Mouse (Mus musculus) CH12.LX (cell line): ENCODE data around the gene Coq8b. TPM values are rescaled to one million over a fixed set of nuclear protein-coding genes. Genes with fewer than 3 reads are reported as not detected.
A peak's percentile ranks its signal among the peaks of the same experiment; 100 is the strongest.

Experiments
- DNase-seq: peaks from one replicate; pipeline ENCODE4 v3.0.0-alpha.2; 2013; ENCODE audit errors: extremely low read depth
- H3K27ac ChIP-seq: 2 replicates; pipeline ENCODE4 v1.5.1; 2012; ENCODE audit warnings: low read depth, mild to moderate bottlenecking, control low read depth, moderate library complexity; ENCODE audit not compliant: insufficient read depth
- H3K27me3 ChIP-seq: replicated peaks from 2 replicates; pipeline ENCODE3; 2012; ENCODE audit warnings: inconsistent platforms
- H3K36me3 ChIP-seq, 2 experiments: replicated peaks in 1 of 2; 2 replicates each; pipeline versions ENCODE3 to v1.6.1; 2012; ENCODE audit warnings: inconsistent platforms in 1 of 2, low read length in 1 of 2, mild to moderate bottlenecking in 1 of 2, mixed read lengths in 1 of 2, moderate library complexity in 1 of 2; ENCODE audit not compliant: control insufficient read depth in 1 of 2, insufficient read depth in 1 of 2
- H3K4me1 ChIP-seq, 2 experiments: 2 replicates each; pipeline ENCODE4 v1.6.1; 2012; ENCODE audit warnings: inconsistent platforms in 1 of 2, moderate library complexity in 1 of 2; ENCODE audit not compliant: insufficient read depth in 2 of 2, control insufficient read depth in 1 of 2
- H3K4me2 ChIP-seq: 2 replicates; pipeline ENCODE4 v1.6.1; 2012; ENCODE audit warnings: low read depth, mild to moderate bottlenecking, control low read depth; ENCODE audit not compliant: poor library complexity, insufficient read depth, severe bottlenecking
- H3K4me3 ChIP-seq, 3 experiments: fragments of 150-350 bp in 1 of 3; sonication (generic) in 1 of 3; replicated peaks in 1 of 3; 2 replicates each; pipeline versions ENCODE3 to v1.5.1; 2011 to 2012; ENCODE audit warnings: low read depth in 2 of 3, low read length in 2 of 3, mild to moderate bottlenecking in 2 of 3, moderate library complexity in 2 of 3, control low read depth in 1 of 3, improper control_type of control experiment in 1 of 3, inconsistent platforms in 1 of 3, mixed read lengths in 1 of 3; ENCODE audit not compliant: poor library complexity in 1 of 3
- H3K79me2 ChIP-seq: replicated peaks from 2 replicates; pipeline ENCODE4 v1.6.1; 2012; ENCODE audit warnings: mild to moderate bottlenecking, moderate library complexity; ENCODE audit not compliant: control insufficient read depth, poor library complexity, insufficient read depth, severe bottlenecking; ENCODE audit errors: extremely low read depth
- H3K9ac ChIP-seq: 2 replicates; pipeline ENCODE4 v1.6.1; 2012; ENCODE audit warnings: low read depth, mild to moderate bottlenecking, control low read depth, moderate library complexity; ENCODE audit not compliant: insufficient read depth
- H3K9me3 ChIP-seq: replicated peaks from 2 replicates; pipeline ENCODE3; 2012; ENCODE audit warnings: low read length, inconsistent platforms, mixed read lengths
- BHLHE40 ChIP-seq: IDR thresholded peaks from 2 replicates; pipeline ENCODE4 v1.6.1; 2011; ENCODE audit warnings: mild to moderate bottlenecking, low read depth, low read length, improper control_type of control experiment
- CHD1 ChIP-seq: IDR thresholded peaks from 2 replicates; pipeline ENCODE4 v1.6.1; 2012; ENCODE audit warnings: low read depth, low read length, improper control_type of control experiment, inconsistent platforms
- CTCF ChIP-seq, 2 experiments: IDR thresholded peaks in 1 of 2; conservative IDR thresholded peaks in 1 of 2; 2 replicates each; pipeline ENCODE4 v1.5.1; 2011 to 2012; ENCODE audit warnings: low read depth in 2 of 2, low read length in 2 of 2, improper control_type of control experiment in 1 of 2, inconsistent platforms in 1 of 2, mild to moderate bottlenecking in 1 of 2, moderate library complexity in 1 of 2
- EP300 ChIP-seq: IDR thresholded peaks from 2 replicates; pipeline ENCODE4 v1.6.1; 2011; ENCODE audit warnings: low read length, improper control_type of control experiment
- IRF4 ChIP-seq: IDR thresholded peaks from 2 replicates; pipeline ENCODE4 v1.6.1; 2014; ENCODE audit warnings: low read depth, mild to moderate bottlenecking, inconsistent platforms, low read length, improper control_type of control experiment
- MAFK ChIP-seq: IDR thresholded peaks from 2 replicates; pipeline ENCODE4 v1.6.1; 2011; ENCODE audit warnings: low read length, improper control_type of control experiment; ENCODE audit not compliant: insufficient replicate concordance
- MAX ChIP-seq: IDR thresholded peaks from 2 replicates; pipeline ENCODE4 v1.6.1; 2011; ENCODE audit warnings: low read length, improper control_type of control experiment
- MXI1 ChIP-seq: IDR thresholded peaks from 2 replicates; pipeline ENCODE4 v1.6.1; 2011; ENCODE audit warnings: mild to moderate bottlenecking, low read depth, low read length, improper control_type of control experiment
- MYC ChIP-seq: IDR thresholded peaks from 2 replicates; pipeline ENCODE4 v1.6.1; 2011; ENCODE audit warnings: low read depth, mild to moderate bottlenecking, improper control_type of control experiment, low read length
- NRF1 ChIP-seq: IDR thresholded peaks from 2 replicates; pipeline ENCODE4 v1.6.1; 2014; ENCODE audit warnings: low read depth, mild to moderate bottlenecking, inconsistent platforms, low read length, improper control_type of control experiment, moderate library complexity
- PAX5 ChIP-seq: IDR thresholded peaks from 2 replicates; pipeline ENCODE4 v1.6.1; 2012; ENCODE audit warnings: low read length, inconsistent platforms, mixed read lengths
- POLR2A ChIP-seq: IDR thresholded peaks from 2 replicates; pipeline ENCODE4 v1.6.1; 2011; ENCODE audit warnings: low read depth, mild to moderate bottlenecking, improper control_type of control experiment, low read length
- POLR2AphosphoS2 ChIP-seq: IDR thresholded peaks from 2 replicates; pipeline ENCODE4 v1.6.1; 2011; ENCODE audit warnings: low read depth, low read length, improper control_type of control experiment
- RCOR1 ChIP-seq: conservative IDR thresholded peaks from 2 replicates; pipeline ENCODE4 v1.6.1; 2012; ENCODE audit warnings: low read depth, mild to moderate bottlenecking, inconsistent platforms, low read length, improper control_type of control experiment
- SMC3 ChIP-seq: IDR thresholded peaks from 2 replicates; pipeline ENCODE4 v1.6.1; 2011; ENCODE audit warnings: low read depth, low read length, improper control_type of control experiment
- TCF12 ChIP-seq: IDR thresholded peaks from 2 replicates; pipeline ENCODE4 v1.6.1; 2014; ENCODE audit warnings: low read depth, mild to moderate bottlenecking, inconsistent platforms, low read length, improper control_type of control experiment
- ZC3H11A ChIP-seq: IDR thresholded peaks from 2 replicates; pipeline ENCODE4 v1.6.1; 2012; ENCODE audit warnings: low read depth, mild to moderate bottlenecking, inconsistent platforms, low read length, improper control_type of control experiment
- dilution Hi-C: fragments of 300-500 bp; cut with MboI; formaldehyde crosslinking; loops from 2 replicates; pipeline ENCODE4 v1.14.3; 2020; ENCODE audit warnings: low sequenced_read_pairs; ENCODE audit not compliant: extremely low pct_unique_long_range_greater_than_20kb, extremely low pct_ligation_motif_present
- in situ Hi-C: fragments of 300-500 bp; cut with MboI; formaldehyde crosslinking; loops from 3 replicates; pipeline ENCODE4 v1.14.3; 2019; ENCODE audit warnings: low sequenced_read_pairs, low pct_ligation_motif_present, low pct_unique_long_range_greater_than_20kb, mixed read lengths
- polyA plus RNA-seq: library from polyadenylated mRNA; unstranded; fragments of >175 nt; gene quantifications from 2 replicates; pipeline ENCODE4 v1.2.1, GENCODE M21; 2012; ENCODE audit warnings: low read depth; ENCODE audit not compliant: insufficient read length
- total RNA-seq, 2 experiments: library from RNA; depleted of rRNA; stranded (reverse); fragments of 300-350 nt in 1 of 2; fragments of >200 nt in 1 of 2; gene quantifications; 2 replicates each; pipeline ENCODE4 v1.2.3; 2012 to 2014

Coq8b gene
- total and polyA plus RNA-seq, 3 experiments, result 19.7 to 26.5 (median 21.3) TPM

DNA sequence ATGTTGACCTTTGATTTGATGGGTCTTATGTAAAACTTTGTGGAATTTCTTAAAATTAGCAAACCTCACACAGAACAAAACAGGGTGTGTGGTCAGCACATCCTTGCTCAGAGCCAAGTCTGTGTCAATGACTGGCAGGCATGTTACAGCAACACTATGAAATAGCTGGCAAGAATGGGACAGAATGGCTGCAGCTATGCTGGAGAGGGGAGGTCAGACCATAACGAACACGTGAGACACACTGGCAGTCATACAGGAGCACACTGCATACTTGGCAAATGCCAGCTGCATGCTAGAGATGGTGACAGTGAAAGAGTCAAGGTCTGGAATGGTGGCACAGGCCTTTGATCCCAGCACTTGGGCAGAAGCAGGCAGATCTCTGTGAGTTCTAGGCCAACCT lies 2.9 kb downstream of the Coq8b start:
- Histone ChIP-seq H3K4me3 (no peak overlapping the region), H3K79me2 (no peaks in the 10 kb centered on the region), H3K36me3 (peaks cover 23 to 44% of the 10 kb centered on the region in 2 experiments), H3K9me3 (no peaks in the 10 kb centered on the region), H3K9ac (no peak overlapping the region), H3K27ac (no peak overlapping the region), H3K27me3 (no peaks in the 10 kb centered on the region), H3K4me2 (no peak overlapping the region), H3K4me1 (peaks cover 12 to 21% of the 10 kb centered on the region in 2 experiments)
- dilution Hi-C loops, result no loop called here
- DNase-seq, result no peak
- TF ChIP-seq MAFK, result no peak
- in situ Hi-C loops, result no loop called here

DNA sequence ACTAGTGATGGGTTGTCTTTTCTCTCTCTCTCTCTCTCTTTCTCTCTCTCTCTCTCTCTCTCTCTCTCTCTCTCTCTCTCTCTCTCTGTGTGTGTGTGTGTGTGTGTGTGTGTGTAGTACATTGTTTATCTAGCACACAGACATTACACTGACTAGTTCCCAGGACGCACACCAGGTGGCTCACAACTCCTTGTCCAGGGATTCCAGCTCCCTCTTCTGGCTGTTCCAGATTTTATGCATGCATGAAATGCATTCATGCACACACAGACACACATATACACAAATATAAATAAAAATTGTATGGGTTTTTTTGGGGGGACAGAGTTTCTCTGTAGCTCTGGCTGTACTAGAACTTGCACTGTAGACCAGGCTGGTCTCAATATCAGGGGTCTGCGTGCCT lies 4.7 kb downstream of the Coq8b start:
- Histone ChIP-seq H3K4me3 (no peak overlapping the region), H3K4me1 (peaks cover 7 to 18% of the 10 kb centered on the region in 2 experiments), H3K4me2 (no peak overlapping the region), H3K9ac (no peak overlapping the region), H3K27me3 (no peaks in the 10 kb centered on the region), H3K36me3 (peaks cover 38 to 62% of the 10 kb centered on the region in 2 experiments), H3K9me3 (no peaks in the 10 kb centered on the region), H3K27ac (no peak overlapping the region), H3K79me2 (no peaks in the 10 kb centered on the region)
- dilution Hi-C loops (no loop called here), in situ Hi-C loops (no loop called here)
- peak in 1 of 2 experiments; percentile 68; a peak in 2 of 4 replicates for TF ChIP-seq CTCF (conservative IDR thresholded peaks at IDR 0.05 in 1 of 2, IDR thresholded peaks at IDR 0.05 in 1 of 2; ENCODE audit: low read depth in 2 of 2, low read length in 2 of 2)
- TF ChIP-seq POLR2AphosphoS2, result no peak
- TF ChIP-seq SMC3, result peak; percentile 27
- DNase-seq, result no peak

DNA sequence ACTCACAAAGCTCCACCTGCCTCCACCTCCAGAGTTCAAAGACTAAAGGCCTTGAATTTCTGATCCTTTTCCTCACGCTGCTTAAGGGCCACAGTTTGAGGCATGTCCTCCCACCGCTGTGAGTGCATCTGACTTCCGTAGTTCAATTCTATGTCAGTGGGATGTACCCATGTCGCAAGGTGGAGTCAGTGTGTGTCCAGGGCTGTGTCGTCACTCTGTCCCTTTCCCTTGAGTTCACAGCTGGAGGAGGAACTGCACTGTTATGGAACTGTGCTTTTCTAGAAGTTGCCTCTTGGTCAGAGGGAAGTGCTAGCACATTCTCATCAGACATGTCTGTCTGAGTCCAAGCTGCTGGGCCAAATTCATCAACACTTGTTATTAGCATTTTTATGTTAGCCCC lies 5.7 kb downstream of the Coq8b start:
- TF ChIP-seq ZC3H11A (no peak), CTCF (conservative IDR thresholded peaks at IDR 0.05 in 1 of 2, IDR thresholded peaks at IDR 0.05 in 1 of 2; ENCODE audit: low read depth in 2 of 2, low read length in 2 of 2) (no peak), NRF1 (no peak), IRF4 (no peak), EP300 (no peak), BHLHE40 (no peak), CHD1 (no peak), TCF12 (no peak), MYC (no peak), MXI1 (no peak), RCOR1 (no peak), MAX (no peak), MAFK (no peak), PAX5 (no peak), POLR2A (no peak)

More for the DNA sequence above, 5.7 kb downstream of the Coq8b start:
- Histone ChIP-seq H3K9ac (no peak overlapping the region), H3K9me3 (no peaks in the 10 kb centered on the region), H3K36me3 (peaks cover 48 to 72% of the 10 kb centered on the region in 2 experiments), H3K79me2 (no peaks in the 10 kb centered on the region), H3K27ac (no peak overlapping the region), H3K27me3 (no peaks in the 10 kb centered on the region), H3K4me3 (no peak overlapping the region), H3K4me1 (peaks cover 7 to 16% of the 10 kb centered on the region in 2 experiments), H3K4me2 (no peak overlapping the region)
- dilution Hi-C loops, result no loop called here
- in situ Hi-C loops, result no loop called here
- DNase-seq, result no peak
